Mouse (Mus musculus) left cerebral cortex, adult 18-20 months (tissue): ENCODE results near the gene Igf1r. TPM values are rescaled to one million over a fixed set of nuclear protein-coding genes. Genes with fewer than 3 reads are reported as not detected.

Experiments used
- DNase-seq, 2 experiments: peaks; one replicate each; pipeline ENCODE4 v3.0.0; 2021 to 2022; ENCODE audit warnings: low spot score in 2 of 2, mixed read lengths in 1 of 2
- long read RNA-seq, 2 experiments: library from polyadenylated mRNA; stranded (forward); transcript quantifications; one replicate each; pipeline ENCODE4 v2.0.0; 2021
- total RNA-seq, 2 experiments: library from RNA; stranded (reverse); gene quantifications; 2 replicates each; pipeline ENCODE4 v1.2.3; 2021

The Igf1r gene
- 10 to 100 TPM; 44.8 to 47.0 TPM for total RNA-seq
- long read RNA-seq, experiment 1, partial matches to known transcripts, result 0 of 15 reads
- long read RNA-seq, experiment 1, other reads (novel, unspliced or antisense), result 15 of 15 reads
- long read RNA-seq, experiment 2, partial matches to known transcripts, result 0 of 6 reads
- long read RNA-seq, experiment 2, other reads (novel, unspliced or antisense), result 6 of 6 reads

GRCm38 (mm10) chr7:67952777-67953700 lies at the start of gene Igf1r:
Gene Igf1r (plus strand): TSS chr7:67952827.
- peak; percentile 25 to 40 for DNase-seq

GRCm38 (mm10) chr7:67906358-67906757 lies 46.3 kb upstream of the Igf1r start:
- DNase-seq, result no peak

- DNase-seq, result no peak
These were observed 44.7 kb upstream of the Igf1r start for GRCm38 (mm10) chr7:67907786-67908400.

- DNase-seq, result no peak
These were observed 42.1 kb upstream of the Igf1r start for GRCm38 (mm10) chr7:67910528-67910927.

- DNase-seq, result no peak
These were observed 41.7 kb upstream of the Igf1r start for GRCm38 (mm10) chr7:67910947-67911346.

- DNase-seq, result no peak
These were observed 40.8 kb upstream of the Igf1r start for GRCm38 (mm10) chr7:67911841-67912240.

- no peak for DNase-seq
These were observed 35.7 kb upstream of the Igf1r start for GRCm38 (mm10) chr7:67916960-67917359.

GRCm38 (mm10) chr7:67917753-67918152 lies 34.9 kb upstream of the Igf1r start:
- no peak for DNase-seq

GRCm38 (mm10) chr7:67919467-67919866 lies 33.2 kb upstream of the Igf1r start:
- DNase-seq, result no peak

GRCm38 (mm10) chr7:67924215-67924614 lies 28.4 kb upstream of the Igf1r start:
- no peak for DNase-seq

- DNase-seq, result no peak
These were observed 22.5 kb upstream of the Igf1r start for GRCm38 (mm10) chr7:67930132-67930531.

GRCm38 (mm10) chr7:67936801-67937200 lies 15.8 kb upstream of the Igf1r start:
- DNase-seq, result no peak

GRCm38 (mm10) chr7:67943805-67944204 lies 8.8 kb upstream of the Igf1r start:
- DNase-seq, result no peak

GRCm38 (mm10) chr7:67946901-67947300 lies 5.7 kb upstream of the Igf1r start:
- no peak for DNase-seq

- DNase-seq, result no peak
These were observed 2.2 kb upstream of the Igf1r start for GRCm38 (mm10) chr7:67950346-67950814.

GRCm38 (mm10) chr7:67950815-67951531 lies 1.7 kb upstream of the Igf1r start:
- DNase-seq, result peak; percentile 79 to 83

- peak; percentile 92 to 96 for DNase-seq
These were observed 1.0 kb upstream of the Igf1r start for GRCm38 (mm10) chr7:67951532-67952035.

GRCm38 (mm10) chr7:67952036-67952681 lies 468 bp upstream of the Igf1r start:
- peak; percentile 75 to 86 for DNase-seq

GRCm38 (mm10) chr7:67953764-67954242 lies 1.2 kb downstream of the Igf1r start:
- no peak for DNase-seq

GRCm38 (mm10) chr7:67954591-67955185 lies 2.1 kb downstream of the Igf1r start:
- DNase-seq, result no peak
